ENCODE assay signal across 25 mouse cellular contexts in the genomic region with DNA sequence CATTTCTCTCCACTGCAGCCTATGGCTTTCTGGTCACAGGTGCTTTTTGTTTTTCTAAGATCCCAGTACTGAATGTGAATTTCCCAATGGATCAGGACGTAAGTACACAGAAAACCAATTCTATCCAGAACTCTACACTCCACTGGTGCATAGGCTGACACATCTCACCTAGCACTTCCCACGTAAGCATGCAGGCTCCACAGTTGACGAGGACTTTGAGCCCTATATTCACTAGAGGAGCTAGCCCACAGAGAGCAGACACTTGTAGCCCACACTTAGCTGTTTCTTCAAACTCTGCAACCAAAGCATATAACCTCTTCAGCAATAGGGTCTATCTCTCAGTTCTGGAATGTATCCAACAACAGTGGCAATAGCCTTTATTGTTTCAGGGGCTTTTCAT.
"Had no signal": no experiment of that assay in that cellular context is flagged by ENCODE, and none has a peak within 500 bp of the region (broad histone marks: within the 10 kb centered on the region; RNA-seq: fewer than 3 reads in every experiment).

No protein-coding gene starts in this region.

- H3K4me3 ChIP-seq: gastrocnemius, adult 2 months; heart, embryonic 10.5 days; heart, embryonic 12.5 days; hindbrain, embryonic 10.5 days; hindbrain, embryonic 12.5 days; intestine, embryonic 15.5 days; left cerebral cortex, adult 2 months; limb, embryonic 10.5 days; limb, embryonic 12.5 days; liver, embryonic 13.5 days; liver, embryonic 15.5 days had no signal

- H3K9me3 ChIP-seq: heart, embryonic 10.5 days; heart, embryonic 12.5 days; hindbrain, embryonic 10.5 days; hindbrain, embryonic 12.5 days; intestine, embryonic 15.5 days; limb, embryonic 10.5 days; limb, embryonic 12.5 days; liver, embryonic 13.5 days; liver, embryonic 15.5 days had no signal

- DNase-seq: gastrocnemius, adult 2 months; gastrocnemius, postnatal 10 days; gastrocnemius, postnatal 25 days; heart, adult 18-20 months; heart, postnatal 10 days; heart, postnatal 4 days; kidney, adult 18-20 months; kidney, adult 8-10 months; kidney, postnatal 25 days; kidney, postnatal 4 days; liver; liver, embryonic 13.5 days had no signal

- H3K4me2 ChIP-seq: heart, embryonic 12.5 days; hindbrain, embryonic 12.5 days; hindbrain, embryonic 14.5 days; intestine, embryonic 15.5 days; limb, embryonic 12.5 days; liver, embryonic 11.5 days; liver, embryonic 13.5 days; liver, embryonic 15.5 days had no signal

- H3K27me3 ChIP-seq: heart, embryonic 12.5 days; hindbrain, embryonic 12.5 days; intestine, embryonic 15.5 days; limb, embryonic 12.5 days; liver, embryonic 13.5 days; liver, embryonic 15.5 days had no signal

- H3K27ac ChIP-seq: gastrocnemius, adult 2 months; heart, embryonic 10.5 days; hindbrain, embryonic 10.5 days; hindbrain, embryonic 12.5 days; hindbrain, embryonic 14.5 days; intestine, embryonic 15.5 days; left cerebral cortex, adult 2 months; limb, embryonic 10.5 days; limb, embryonic 12.5 days; liver, embryonic 13.5 days; liver, embryonic 15.5 days had no signal

- H3K36me3 ChIP-seq: heart, embryonic 10.5 days; heart, embryonic 12.5 days; hindbrain, embryonic 10.5 days; hindbrain, embryonic 12.5 days; intestine, embryonic 15.5 days; limb, embryonic 10.5 days; limb, embryonic 12.5 days; liver, embryonic 13.5 days; liver, embryonic 15.5 days had no signal

- H3K4me1 ChIP-seq: hindbrain, embryonic 10.5 days; hindbrain, embryonic 12.5 days; intestine, embryonic 15.5 days; liver, embryonic 13.5 days; liver, embryonic 15.5 days had no signal

- H3K9ac ChIP-seq: heart, embryonic 12.5 days; hindbrain, embryonic 12.5 days; hindbrain, embryonic 14.5 days; intestine, embryonic 15.5 days; limb, embryonic 12.5 days; liver, embryonic 13.5 days; liver, embryonic 15.5 days had no signal

- ATAC-seq: hindbrain, embryonic 16.5 days; inflammation-experienced regulatory T-cells, adult 6 months; intestine, embryonic 15.5 days had no signal
